Mouse (Mus musculus) fibroblast of lung, adult 2 months (primary cell): ENCODE data around the gene Olfr1412.

Source experiments
- DNase-seq: peaks from one replicate; pipeline ENCODE4 v3.0.0-alpha.2; 2011; ENCODE audit warnings: low read depth

Gene Olfr1412

DNA sequence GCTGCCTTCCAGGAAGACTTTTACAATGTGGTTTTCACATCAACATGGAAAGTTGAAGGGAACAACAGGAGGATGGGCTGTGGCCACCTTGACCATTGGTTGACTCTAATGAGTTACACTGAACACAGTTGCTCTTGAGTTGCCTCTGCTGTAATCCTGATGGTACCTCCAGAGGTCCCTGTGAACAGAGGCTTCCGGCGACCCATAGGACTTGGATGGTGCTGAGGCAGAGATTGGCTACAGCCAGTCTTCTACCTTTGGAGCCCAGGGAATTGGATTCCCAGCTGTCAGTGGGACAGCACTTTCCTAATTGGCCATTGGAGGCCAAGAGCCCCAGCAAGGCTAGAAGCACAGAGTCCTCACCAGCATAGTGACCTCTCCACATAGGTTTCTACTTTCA is at the start of gene Olfr1412:
Olfr1412 (plus strand) TSS at position 301 of the 400 bp plus-strand sequence.
- DNase-seq, result no peak

DNA sequence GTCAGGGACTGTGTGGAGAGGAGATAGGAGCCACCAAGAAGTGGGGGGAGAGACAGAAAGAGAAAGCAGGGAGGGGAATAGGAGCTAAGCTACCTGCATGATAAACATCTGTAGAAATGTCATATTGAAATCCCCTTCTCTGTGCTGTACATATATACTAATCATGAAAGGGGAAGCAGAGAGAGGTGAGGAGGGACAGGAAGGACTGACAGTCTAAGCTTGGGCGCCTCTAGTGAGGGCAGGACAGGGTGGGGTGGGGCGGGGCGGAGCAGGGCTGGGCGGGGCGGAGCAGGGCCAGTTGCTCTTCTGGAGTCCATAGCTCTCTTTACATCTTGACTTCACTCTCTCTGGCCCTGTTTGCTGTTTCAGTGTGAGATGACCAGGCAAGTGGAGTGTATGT is 48.6 kb upstream of the Olfr1412 start:
- no peak for DNase-seq

DNA sequence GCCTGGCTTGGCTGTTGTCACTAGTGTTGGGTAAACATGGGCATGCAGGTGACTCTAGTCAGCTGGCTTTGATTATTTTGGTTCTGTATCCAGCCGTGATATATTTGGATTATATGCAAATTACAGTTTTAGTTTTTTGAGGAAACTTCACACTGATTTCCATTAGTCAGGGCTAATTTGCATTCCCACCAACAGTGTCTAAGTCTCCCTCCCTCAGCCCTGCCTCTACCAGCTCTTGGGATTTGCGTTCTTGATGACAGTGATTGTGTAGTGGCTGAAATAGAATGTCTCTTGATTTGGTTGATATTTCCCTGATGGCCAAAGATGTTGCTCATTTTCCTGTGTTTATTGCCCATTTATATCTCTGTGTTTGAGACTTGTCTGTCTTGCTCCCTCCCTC is 46.5 kb upstream of the Olfr1412 start:
- DNase-seq, result no peak

DNA sequence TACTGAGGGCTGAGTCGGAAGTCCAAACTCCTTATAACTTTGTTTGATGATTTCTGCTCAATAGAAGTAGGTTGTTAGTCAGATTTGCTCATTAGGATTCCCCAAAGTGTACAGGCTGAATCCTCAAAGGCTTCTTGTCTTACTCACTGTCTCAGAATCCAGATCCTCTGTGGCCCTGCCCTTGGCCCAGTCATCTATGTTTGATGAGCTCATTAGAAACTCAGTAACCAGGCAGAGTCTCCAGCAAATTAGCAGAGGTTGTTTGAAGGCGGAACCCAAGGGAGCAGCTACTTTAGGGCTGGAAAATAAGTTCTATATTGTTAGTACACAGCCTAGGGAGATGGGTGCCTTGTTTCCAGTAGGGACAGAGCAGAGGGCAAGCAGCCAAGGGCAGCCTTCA is 39.6 kb upstream of the Olfr1412 start:
- DNase-seq, result no peak

DNA sequence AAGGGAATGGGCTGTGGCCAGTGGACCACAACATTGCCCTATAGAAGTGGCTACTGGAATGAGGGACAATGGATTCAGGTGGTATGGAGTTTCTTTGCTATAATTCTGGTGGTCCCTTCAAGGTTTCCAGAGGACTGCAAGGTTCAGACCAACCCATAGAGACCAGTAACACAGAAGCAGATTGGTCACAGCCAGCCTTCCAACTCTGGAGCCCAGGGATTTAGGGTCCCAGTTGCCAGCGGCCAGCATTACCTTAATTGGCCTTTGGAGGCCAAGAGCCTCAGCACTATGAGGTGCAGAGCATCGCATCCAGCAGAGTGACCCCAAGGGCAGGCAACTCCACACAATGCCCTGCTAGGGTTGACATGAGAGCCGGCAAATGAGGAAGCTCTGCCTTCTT is 14.6 kb upstream of the Olfr1412 start, which contains the start of gene Olfr1413:
Olfr1413 (plus strand) TSS at position 301 of the 400 bp plus-strand sequence.
- DNase-seq, result no peak

DNA sequence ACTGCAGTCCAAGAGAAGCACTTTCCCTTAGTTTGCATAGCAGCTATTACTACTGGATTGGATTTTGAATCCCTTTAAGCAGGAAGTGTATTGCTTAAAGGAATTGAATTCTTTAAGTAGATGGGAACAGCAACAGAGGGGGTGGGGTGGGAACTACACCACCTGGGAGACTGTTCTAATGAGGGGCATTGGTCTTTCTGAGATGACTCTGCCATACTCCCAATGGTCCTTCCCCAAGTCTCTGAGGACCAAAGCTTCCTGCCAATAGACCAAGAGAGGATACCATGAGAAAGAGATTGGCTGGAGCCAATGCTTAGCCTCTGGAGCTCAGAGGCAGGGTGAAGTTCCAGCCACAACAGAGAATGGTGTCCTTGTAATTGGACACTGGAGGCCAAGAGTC is 8.5 kb downstream of the Olfr1412 start, which contains the start of gene Olfr1411:
Olfr1411 (plus strand) TSS at position 301 of the 400 bp plus-strand sequence.
- DNase-seq, result no peak

- DNase-seq, result no peak
These were observed 10.4 kb downstream of the Olfr1412 start for GRCm38 (mm10) chr1:92596019-92596418.

DNA sequence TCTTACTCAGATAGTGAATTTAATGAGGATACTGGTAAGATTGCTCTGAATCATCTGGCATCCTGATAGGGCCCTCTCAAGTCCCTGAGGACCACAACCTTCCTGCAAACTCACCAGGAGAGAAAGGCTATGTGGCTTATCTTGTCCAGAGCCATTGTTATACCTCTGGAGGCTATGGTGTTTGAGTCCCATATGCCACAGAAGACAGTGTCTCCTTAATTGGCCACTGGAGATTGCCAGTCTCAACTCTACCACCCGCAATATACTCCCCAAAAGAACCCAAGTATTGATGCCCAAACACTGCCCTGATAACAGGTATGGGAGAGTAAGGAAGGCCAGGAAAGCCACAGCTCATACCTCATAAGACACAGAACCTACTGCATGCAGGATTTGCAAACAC is 19.9 kb downstream of the Olfr1412 start, which contains the start of gene Olfr1410:
Olfr1410 (plus strand) TSS at position 301 of the 400 bp plus-strand sequence.
- DNase-seq, result no peak

DNA sequence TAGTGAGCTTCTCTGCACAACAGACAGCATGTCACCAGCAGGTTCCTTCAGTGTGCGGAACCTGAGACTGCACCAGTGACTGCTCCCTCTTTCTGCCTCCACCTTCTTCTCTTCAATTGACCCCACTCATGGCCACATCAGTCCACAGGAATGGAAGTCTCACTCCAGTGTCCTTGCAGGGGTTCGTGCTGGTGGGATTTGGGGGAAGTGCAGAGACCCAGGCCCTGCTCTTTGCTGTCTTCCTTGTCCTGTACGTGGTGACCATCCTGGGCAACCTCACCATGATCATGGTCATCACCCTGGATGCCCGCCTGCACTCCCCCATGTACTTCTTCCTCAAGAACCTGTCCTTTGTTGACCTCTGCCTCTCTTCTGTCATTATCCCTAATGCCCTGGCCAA is 22.1 kb downstream of the Olfr1412 start:
- DNase-seq, result no peak

DNA sequence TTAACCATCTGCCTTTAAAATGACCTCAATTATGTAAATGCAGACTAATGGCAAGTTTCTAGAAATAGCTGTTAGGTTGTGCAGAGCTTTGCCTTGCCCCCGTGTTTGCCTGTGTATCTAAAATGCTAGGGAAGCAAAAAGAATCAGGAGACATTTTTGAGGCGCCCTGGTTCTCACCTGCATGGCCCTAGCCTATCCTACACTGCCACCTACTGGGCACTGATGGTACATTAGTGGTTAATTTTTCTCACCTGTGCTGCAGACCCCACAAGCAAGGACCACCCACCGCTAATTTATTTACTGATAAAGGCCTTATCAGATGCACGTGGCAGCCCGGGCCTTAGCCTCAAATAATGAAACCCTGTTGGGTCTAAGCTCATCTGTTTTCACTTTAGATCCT is 25.4 kb downstream of the Olfr1412 start:
- DNase-seq, result no peak

DNA sequence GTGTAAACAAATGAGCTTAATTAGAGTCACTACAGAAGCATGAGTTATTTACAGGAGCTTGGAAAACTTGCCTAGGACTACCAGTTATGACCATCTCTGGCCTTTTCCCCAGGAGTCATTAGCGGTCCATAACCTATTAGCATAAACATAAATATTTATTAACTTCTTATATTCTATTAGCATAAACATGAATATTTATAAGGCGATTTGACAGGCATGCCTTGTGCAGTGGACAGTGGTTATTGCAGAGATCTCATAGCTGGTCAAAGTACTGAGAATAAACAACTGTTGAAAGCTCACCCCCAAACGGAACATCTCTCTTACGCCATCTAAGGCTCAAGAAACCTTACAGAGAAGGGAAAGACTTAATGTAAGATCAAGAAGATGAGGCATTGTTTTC is 27.6 kb downstream of the Olfr1412 start:
- DNase-seq, result no peak

DNA sequence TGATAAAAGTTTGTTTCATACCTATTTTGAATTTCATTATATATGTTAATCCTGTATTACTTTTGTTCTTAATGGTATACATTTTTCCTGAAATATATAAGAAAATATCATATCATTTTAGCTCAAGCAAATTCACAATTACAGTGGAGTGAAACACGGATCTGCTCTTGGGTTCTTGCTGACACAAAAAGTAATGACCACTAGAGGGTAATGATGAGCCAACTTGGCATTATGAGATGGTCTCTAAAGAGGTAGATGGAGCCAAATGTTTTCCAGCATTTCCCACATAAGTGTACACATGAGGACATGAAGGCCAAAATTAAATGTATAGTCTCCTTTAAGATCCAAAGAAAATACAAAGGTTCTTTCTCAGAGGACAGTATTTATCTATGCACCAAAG is 28.9 kb downstream of the Olfr1412 start:
- DNase-seq, result peak; percentile 24

DNA sequence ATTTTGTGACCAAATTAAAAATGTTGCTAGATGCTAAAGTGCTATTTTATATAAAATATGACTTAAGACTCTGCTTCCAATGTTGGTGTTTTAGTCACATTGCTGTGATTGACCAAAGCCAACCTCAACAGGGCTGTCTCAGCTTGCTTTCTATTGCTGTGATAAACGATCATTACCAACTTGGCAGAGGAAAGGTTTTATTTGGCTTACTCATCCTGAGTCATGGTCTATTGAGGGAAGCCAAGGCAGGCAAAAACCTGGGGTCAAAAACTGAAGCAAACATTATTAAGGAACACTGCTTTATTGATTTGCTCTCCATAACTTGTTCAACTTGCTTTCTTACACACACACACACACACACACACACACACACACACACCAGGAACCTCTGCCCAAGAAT is 30.5 kb downstream of the Olfr1412 start:
- peak; percentile 63 for DNase-seq

- DNase-seq, result no peak
These were observed 31.9 kb downstream of the Olfr1412 start, which contains the start of gene Olfr12 for GRCm38 (mm10) chr1:92617488-92617887. Gene Olfr12 (plus strand): TSS chr1:92617788.

GRCm38 (mm10) chr1:92618360-92618759 is 32.8 kb downstream of the Olfr1412 start:
- DNase-seq, result no peak

DNA sequence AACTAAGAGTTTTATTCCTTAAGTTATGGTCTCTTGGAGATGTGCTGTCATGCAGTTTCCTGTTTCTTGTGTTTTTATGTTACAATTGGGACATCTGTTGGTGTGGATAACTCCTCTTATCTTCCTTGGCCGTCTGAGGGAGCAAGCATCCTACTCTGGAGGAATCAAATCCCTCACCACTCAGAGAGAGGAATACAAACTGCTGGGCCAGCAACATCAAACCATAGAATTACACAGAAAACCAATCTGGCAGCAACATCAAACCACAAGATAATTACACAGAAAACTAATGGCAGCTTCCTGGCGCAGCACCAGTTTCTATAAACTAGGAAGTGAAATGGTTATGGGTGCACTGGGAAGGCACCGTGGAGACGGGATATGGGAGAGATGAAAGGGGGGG is 42.6 kb downstream of the Olfr1412 start:
- no peak for DNase-seq

GRCm38 (mm10) chr1:92632196-92632595 is 46.6 kb downstream of the Olfr1412 start:
- no peak for DNase-seq

GRCm38 (mm10) chr1:92632948-92633347 is 47.4 kb downstream of the Olfr1412 start:
- no peak for DNase-seq

DNA sequence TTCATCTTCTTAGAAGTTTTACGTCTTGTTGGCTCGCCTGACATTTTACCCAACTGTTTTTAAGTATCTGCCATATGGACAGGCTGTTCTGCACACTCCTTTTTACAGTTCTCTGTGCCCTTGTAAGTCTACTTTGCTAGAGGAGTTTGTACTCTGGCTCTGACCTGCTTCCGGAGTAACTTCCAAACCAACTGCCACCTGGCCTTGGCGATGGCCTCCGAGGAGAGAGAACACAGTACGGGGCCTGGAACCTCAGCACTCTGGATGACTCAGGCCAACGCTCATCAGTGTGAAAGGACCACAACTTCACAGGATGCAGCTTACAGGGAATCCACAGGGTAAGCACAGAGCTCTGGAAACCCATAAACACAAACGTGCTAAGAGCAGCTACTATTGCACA is 48.1 kb downstream of the Olfr1412 start:
- DNase-seq, result no peak

GRCm38 (mm10) chr1:92634569-92634968 is 49.0 kb downstream of the Olfr1412 start:
- DNase-seq, result no peak

DNA sequence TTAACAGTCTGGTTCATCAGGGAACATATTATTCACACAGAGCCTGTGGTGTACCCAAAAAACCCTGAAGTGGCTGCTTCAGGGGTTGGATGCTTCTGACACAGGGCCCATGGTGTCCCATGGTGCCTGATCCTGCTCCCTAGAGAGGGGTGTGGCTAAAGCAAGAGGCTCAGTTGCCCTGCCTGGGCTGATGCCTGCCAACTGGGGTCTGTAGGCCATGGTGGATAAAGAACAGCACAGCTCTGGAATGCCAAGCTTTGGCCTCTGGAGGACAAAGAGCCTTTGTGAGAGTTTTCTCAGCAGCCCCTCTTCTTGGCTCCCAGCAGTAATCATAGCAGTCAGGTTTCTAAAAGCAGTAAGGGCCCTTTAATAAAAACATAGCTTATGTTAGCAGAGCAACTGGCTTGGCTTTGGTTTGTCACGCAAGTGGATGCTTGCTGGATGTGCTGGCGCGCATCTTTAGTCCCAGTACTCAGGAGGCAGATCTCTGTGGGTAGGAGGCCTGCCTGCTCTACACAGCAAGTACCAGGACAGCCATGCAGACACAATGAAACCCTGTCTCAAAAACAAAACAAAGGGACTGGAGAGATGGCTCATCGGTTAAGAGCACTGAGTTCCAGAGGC is 49.5 kb downstream of the Olfr1412 start:
- peak; percentile 49 for DNase-seq

GRCm38 (mm10) chr1:92636015-92636414 is 50.4 kb downstream of the Olfr1412 start:
- no peak for DNase-seq

- DNase-seq, result no peak
These were observed 51.1 kb downstream of the Olfr1412 start for GRCm38 (mm10) chr1:92636676-92637075.

- no peak for DNase-seq
These were observed 52.1 kb downstream of the Olfr1412 start for GRCm38 (mm10) chr1:92637501-92638172.
